Mouse (Mus musculus) heart, embryonic 13.5 days (tissue): ENCODE data around the gene Tanc1. TPM values are rescaled to one million over a fixed set of nuclear protein-coding genes. Genes with fewer than 3 reads are reported as not detected.

ENCODE experiments used
- ATAC-seq: fragments of 200-750 bp; cut with Nextera tagmentation; 2 replicates; pipeline ENCODE4 v1.8.0; 2017; ENCODE audit warnings: moderate TSS enrichment; ENCODE audit not compliant: insufficient number of reproducible peaks, low FRiP score, low TSS enrichment; ENCODE audit errors: extremely low read depth
- H3K27ac ChIP-seq: fragments of 300-500 bp; sonication (generic); replicated peaks from 2 replicates; pipeline ENCODE4 v1.5.1; 2015; ENCODE audit warnings: moderate library complexity, mild to moderate bottlenecking, inconsistent platforms
- H3K27me3 ChIP-seq: fragments of 300-500 bp; sonication (generic); replicated peaks from 2 replicates; pipeline ENCODE4 v1.6.1; 2015; ENCODE audit warnings: mild to moderate bottlenecking, inconsistent platforms
- H3K36me3 ChIP-seq: fragments of 300-500 bp; sonication (generic); 2 replicates; pipeline ENCODE4 v1.6.1; 2015; ENCODE audit warnings: mild to moderate bottlenecking, inconsistent platforms
- H3K4me1 ChIP-seq: fragments of 300-500 bp; sonication (generic); 2 replicates; pipeline ENCODE4 v1.6.1; 2015; ENCODE audit warnings: inconsistent platforms
- H3K4me2 ChIP-seq: fragments of 300-500 bp; sonication (generic); 2 replicates; pipeline ENCODE4 v1.6.1; 2015; ENCODE audit warnings: inconsistent platforms, mild to moderate bottlenecking, moderate library complexity
- H3K4me3 ChIP-seq: fragments of 300-500 bp; sonication (generic); 2 replicates; pipeline ENCODE4 v1.5.1; 2015; ENCODE audit warnings: moderate library complexity, mild to moderate bottlenecking, inconsistent platforms
- H3K9ac ChIP-seq: fragments of 300-500 bp; sonication (generic); 2 replicates; pipeline ENCODE4 v1.6.1; 2015; ENCODE audit warnings: inconsistent platforms, mild to moderate bottlenecking, moderate library complexity
- H3K9me3 ChIP-seq: fragments of 300-500 bp; sonication (generic); 2 replicates; pipeline ENCODE4 v1.6.1; 2016; ENCODE audit warnings: inconsistent platforms
- WGBS: fragments of 180-500 bp; shearing (Covaris S2); methylation state at CpG from one replicate; pipeline ENCODE4 v1.1.7; 2015; ENCODE audit warnings: mixed read lengths; 5-methylcytosine and 5-hydroxymethylcytosine counted together
- polyA plus RNA-seq: library from polyadenylated mRNA; unstranded; fragments of >200 nt; fragmentation: Nextera tagmentation; extraction: Ambion mirVana; gene quantifications from 2 replicates; pipeline ENCODE4 v1.2.1, GENCODE M21; 2015

Gene Tanc1
- polyA plus RNA-seq, 1 experiment from 2014 or later: 25.0 TPM

GRCm38 (mm10) chr2:59767893-59768292 lies 156.1 kb downstream of the Tanc1 start:
- H3K9ac ChIP-seq: 0 out of 2 replicates have a peak overlapping the region, but pooled peaks have one; percentile 11
- no peak overlapping the region for H3K4me3 ChIP-seq
- 0 out of 2 replicates have a peak overlapping the region, but pooled peaks have one; percentile 42 for H3K27ac ChIP-seq
- WGBS: 85% methylated on average over 4 of the region's 4 CpGs
- ATAC-seq: no peak
- no peaks in the 10 kb centered on the region for H3K27me3 ChIP-seq
- peaks cover 78% of the 10 kb centered on the region for H3K4me1 ChIP-seq
- no peaks in the 10 kb centered on the region for H3K9me3 ChIP-seq
- peaks cover 6% of the 10 kb centered on the region for H3K36me3 ChIP-seq
- no peak overlapping the region for H3K4me2 ChIP-seq

GRCm38 (mm10) chr2:59768661-59769384 lies 157.0 kb downstream of the Tanc1 start:
- Histone ChIP-seq H3K27ac (peak overlapping the region; percentile 46), H3K9ac (no peak overlapping the region), H3K4me3 (no peak overlapping the region), H3K4me2 (no peak overlapping the region), H3K36me3 (peaks cover 16% of the 10 kb centered on the region), H3K9me3 (no peaks in the 10 kb centered on the region), H3K4me1 (peaks cover 78% of the 10 kb centered on the region), H3K27me3 (no peaks in the 10 kb centered on the region)
- no peak for ATAC-seq
- WGBS: 67% methylated on average over 13 of the region's 13 CpGs

- Histone ChIP-seq H3K9ac (no peak overlapping the region), H3K9me3 (no peaks in the 10 kb centered on the region), H3K27me3 (no peaks in the 10 kb centered on the region), H3K4me2 (no peak overlapping the region), H3K4me1 (peaks cover 77% of the 10 kb centered on the region), H3K27ac (peak overlapping the region; percentile 46), H3K4me3 (no peak overlapping the region), H3K36me3 (peaks cover 21% of the 10 kb centered on the region)
- ATAC-seq: no peak
- 51% methylated on average over 3 of the region's 3 CpGs for WGBS
Observed at GRCm38 (mm10) chr2:59769385-59769735, 157.5 kb downstream of the Tanc1 start.

GRCm38 (mm10) chr2:59771708-59772107 lies 159.9 kb downstream of the Tanc1 start:
- Histone ChIP-seq H3K4me1 (peaks cover 68% of the 10 kb centered on the region), H3K27me3 (no peaks in the 10 kb centered on the region), H3K4me3 (no peak overlapping the region), H3K9me3 (no peaks in the 10 kb centered on the region), H3K9ac (peak overlapping the region; percentile 29; the same call in 1 of the 2 replicates), H3K27ac (peak overlapping the region; percentile 59; the same call in 1 of the 2 replicates), H3K4me2 (no peak overlapping the region), H3K36me3 (peaks cover 32% of the 10 kb centered on the region)
- WGBS: 79% methylated on average over 8 of the region's 8 CpGs
- ATAC-seq: no peak

- peak overlapping the region; percentile 63 for H3K9ac ChIP-seq
- H3K4me3 ChIP-seq: no peak overlapping the region
- peak overlapping the region; percentile 65 for H3K27ac ChIP-seq
- H3K4me2 ChIP-seq: peak overlapping the region; percentile 38
- H3K27me3 ChIP-seq: no peaks in the 10 kb centered on the region
- 42% methylated on average over 12 of the region's 12 CpGs for WGBS
- peaks cover 63% of the 10 kb centered on the region for H3K4me1 ChIP-seq
- no peak for ATAC-seq
- H3K9me3 ChIP-seq: no peaks in the 10 kb centered on the region
- H3K36me3 ChIP-seq: peaks cover 32% of the 10 kb centered on the region
Observed at GRCm38 (mm10) chr2:59772261-59772683, 160.4 kb downstream of the Tanc1 start.

GRCm38 (mm10) chr2:59774374-59774773 lies 162.5 kb downstream of the Tanc1 start:
- no peak overlapping the region for H3K9ac ChIP-seq
- peaks cover 48% of the 10 kb centered on the region for H3K4me1 ChIP-seq
- no peak overlapping the region for H3K27ac ChIP-seq
- no peak for ATAC-seq
- no peak overlapping the region for H3K4me2 ChIP-seq
- no peak overlapping the region for H3K4me3 ChIP-seq
- 79% methylated on average over 6 of the region's 6 CpGs for WGBS
- no peaks in the 10 kb centered on the region for H3K27me3 ChIP-seq
- peaks cover 47% of the 10 kb centered on the region for H3K36me3 ChIP-seq
- no peaks in the 10 kb centered on the region for H3K9me3 ChIP-seq

GRCm38 (mm10) chr2:59775148-59775547 lies 163.3 kb downstream of the Tanc1 start:
- 74% methylated on average over 5 of the region's 5 CpGs for WGBS
- no peaks in the 10 kb centered on the region for H3K9me3 ChIP-seq
- H3K4me1 ChIP-seq: peaks cover 43% of the 10 kb centered on the region
- H3K4me3 ChIP-seq: no peak overlapping the region
- H3K4me2 ChIP-seq: no peak overlapping the region
- H3K9ac ChIP-seq: no peak overlapping the region
- peaks cover 53% of the 10 kb centered on the region for H3K36me3 ChIP-seq
- no peak overlapping the region for H3K27ac ChIP-seq
- no peaks in the 10 kb centered on the region for H3K27me3 ChIP-seq
- ATAC-seq: no peak

GRCm38 (mm10) chr2:59775820-59776219 lies 164.0 kb downstream of the Tanc1 start:
- H3K9me3 ChIP-seq: no peaks in the 10 kb centered on the region
- peaks cover 53% of the 10 kb centered on the region for H3K36me3 ChIP-seq
- no peak overlapping the region for H3K4me3 ChIP-seq
- H3K27me3 ChIP-seq: no peaks in the 10 kb centered on the region
- no peak for ATAC-seq
- peaks cover 40% of the 10 kb centered on the region for H3K4me1 ChIP-seq
- H3K4me2 ChIP-seq: no peak overlapping the region
- H3K9ac ChIP-seq: no peak overlapping the region
- WGBS: 78% methylated on average over 6 of the region's 6 CpGs
- 0 out of 2 replicates have a peak overlapping the region, but pooled peaks have one; percentile 4 for H3K27ac ChIP-seq

GRCm38 (mm10) chr2:59779355-59779754 lies 167.5 kb downstream of the Tanc1 start:
- WGBS: 84% methylated on average over 10 of the region's 10 CpGs
- Histone ChIP-seq H3K4me2 (no peak overlapping the region), H3K9ac (no peak overlapping the region), H3K9me3 (no peaks in the 10 kb centered on the region), H3K4me1 (peaks cover 50% of the 10 kb centered on the region), H3K27ac (no peak overlapping the region), H3K36me3 (peaks cover 32% of the 10 kb centered on the region), H3K27me3 (no peaks in the 10 kb centered on the region), H3K4me3 (no peak overlapping the region)
- ATAC-seq: no peak

- no peak for ATAC-seq
- WGBS: 81% methylated on average over 5 of the region's 5 CpGs
- Histone ChIP-seq H3K9me3 (no peaks in the 10 kb centered on the region), H3K4me3 (no peak overlapping the region), H3K4me1 (peaks cover 52% of the 10 kb centered on the region), H3K9ac (no peak overlapping the region), H3K4me2 (no peak overlapping the region), H3K27me3 (no peaks in the 10 kb centered on the region), H3K36me3 (peaks cover 27% of the 10 kb centered on the region), H3K27ac (no peak overlapping the region)
Observed at GRCm38 (mm10) chr2:59780240-59780639, 168.4 kb downstream of the Tanc1 start.

- H3K9me3 ChIP-seq: no peaks in the 10 kb centered on the region
- 39% methylated on average over 12 of the region's 12 CpGs for WGBS
- peak; percentile 33; the same call in 1 of the 2 replicates for ATAC-seq
- H3K27ac ChIP-seq: peak overlapping the region; percentile 55
- H3K4me2 ChIP-seq: 0 out of 2 replicates have a peak overlapping the region, but pooled peaks have one; percentile 0
- H3K4me1 ChIP-seq: peaks cover 45% of the 10 kb centered on the region
- H3K36me3 ChIP-seq: peaks cover 41% of the 10 kb centered on the region
- no peak overlapping the region for H3K4me3 ChIP-seq
- 0 out of 2 replicates have a peak overlapping the region, but pooled peaks have one; percentile 16 for H3K9ac ChIP-seq
- no peaks in the 10 kb centered on the region for H3K27me3 ChIP-seq
Observed at GRCm38 (mm10) chr2:59783055-59783831, 171.4 kb downstream of the Tanc1 start.
